Mouse (Mus musculus) ZHBTc4 (cell line): ENCODE measurements at regions not wholly inside any gene's neighbourhood (a gene's known extent, or its start where the extent isn't known, plus 50 kb on each side); places are given as distances from the start of the nearest gene placed in this dataset.
"Not testable (repeated sequence)": the region's sequence is repeated elsewhere in the genome, so short reads cannot be mapped to it uniquely, and the experiment has no call there.

Source experiments
- DNase-seq: peaks from one replicate; pipeline ENCODE4 v3.0.0-alpha.2; 2011; ENCODE audit warnings: low read depth, low spot score

- DNase-seq: no peak
Observed at GRCm38 (mm10) chr13:44495450-44495849, 233.8 kb upstream of the Jarid2 start.

DNA sequence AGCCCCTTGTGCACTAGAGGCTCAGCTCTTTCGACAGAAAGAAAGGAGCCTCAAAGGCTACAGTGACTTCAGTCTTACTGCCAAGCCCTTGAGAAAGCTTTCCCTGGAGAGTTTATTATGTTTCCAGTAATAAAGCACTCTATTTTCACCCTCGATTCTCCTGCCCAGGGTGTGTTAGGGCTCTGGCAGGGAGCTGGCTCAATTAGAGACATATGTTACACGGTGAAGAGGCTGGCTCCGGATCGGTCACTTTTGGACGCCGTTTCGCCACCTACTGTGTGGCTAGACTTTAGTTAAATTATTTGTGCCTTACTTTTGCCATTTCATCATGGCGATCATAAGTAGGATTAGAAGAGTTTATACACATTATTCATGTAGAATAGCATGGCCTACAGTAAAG, 232.7 kb upstream of the Jarid2 start:
- DNase-seq: no peak

DNA sequence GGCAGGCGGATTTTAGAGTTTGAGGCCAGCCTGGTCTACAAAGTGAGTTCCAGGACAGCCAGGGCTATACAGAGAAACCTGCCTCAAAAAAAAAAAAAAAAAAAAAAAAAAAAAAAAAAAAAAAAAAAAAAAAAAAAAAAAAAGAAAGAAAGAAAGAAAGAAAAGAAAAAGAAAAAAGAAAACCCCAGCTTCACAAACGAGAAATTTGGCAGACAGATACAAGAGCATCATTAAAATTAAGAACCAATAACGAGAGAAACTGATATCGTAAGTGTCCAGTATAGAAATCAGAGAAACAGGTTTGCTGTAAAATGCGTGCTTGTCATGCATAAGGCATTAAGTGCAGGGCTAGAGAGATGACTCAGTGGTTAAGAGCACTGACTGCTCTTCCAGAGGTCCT, 228.4 kb upstream of the Jarid2 start:
- not testable (repeated sequence) for DNase-seq

DNA sequence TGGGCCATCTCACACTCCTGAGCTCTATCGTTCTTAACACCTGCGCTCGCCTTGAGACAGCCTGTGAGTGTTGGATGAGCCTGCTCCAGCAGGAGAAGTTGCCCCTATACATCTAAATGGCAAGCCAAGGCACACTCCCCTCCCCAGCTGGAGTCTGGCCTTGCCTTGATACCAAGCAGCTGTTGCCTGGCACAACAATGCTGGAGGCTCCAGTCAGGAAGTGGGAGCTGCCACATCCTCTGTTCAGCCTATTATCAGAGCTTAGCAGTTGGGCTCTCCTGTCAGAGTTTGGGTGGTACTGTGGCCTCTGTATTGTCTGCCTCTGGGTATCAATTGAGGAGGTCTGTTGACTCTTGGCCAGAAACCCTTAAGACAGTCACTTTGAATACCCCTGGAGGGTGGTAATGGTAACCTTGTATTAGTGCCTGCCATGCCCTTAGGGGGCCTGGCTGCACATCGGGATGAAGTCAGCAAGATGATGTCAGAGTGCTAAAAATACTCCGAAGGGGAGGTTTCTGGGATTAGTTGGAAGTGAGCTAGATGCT, 227.4 kb upstream of the Jarid2 start:
- DNase-seq: no peak

DNA sequence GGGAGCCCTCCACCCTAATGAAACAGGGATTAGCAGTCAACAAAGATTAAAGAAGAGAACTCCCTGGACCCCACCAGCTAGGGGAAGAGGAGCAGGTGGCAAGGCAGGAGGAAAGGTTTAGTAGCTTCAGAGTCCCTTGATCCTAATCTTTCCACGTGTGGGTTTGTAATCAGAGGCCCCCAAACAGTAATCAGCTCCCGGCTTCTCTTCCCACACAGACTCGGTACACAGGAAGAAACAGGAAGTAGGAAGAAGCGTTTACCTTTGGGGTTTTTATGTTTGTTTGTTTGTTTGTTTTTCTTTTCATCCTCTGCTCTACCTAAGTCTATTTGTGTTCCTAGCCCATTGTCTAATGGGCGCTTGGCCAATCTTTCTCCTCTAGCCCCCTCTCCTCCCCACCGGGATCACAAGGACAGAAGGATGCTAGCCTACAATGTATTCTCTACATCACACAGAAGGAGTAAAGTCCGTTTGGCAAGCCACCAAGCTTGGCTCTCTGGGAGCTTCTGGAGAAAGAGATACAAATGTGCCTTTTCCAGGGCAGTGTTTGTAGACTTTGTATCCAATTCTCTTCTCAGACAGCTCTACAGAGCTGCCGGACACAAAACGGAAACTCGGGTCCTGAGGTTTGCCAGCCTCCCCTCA, 226.5 kb upstream of the Jarid2 start:
- DNase-seq: no peak

DNA sequence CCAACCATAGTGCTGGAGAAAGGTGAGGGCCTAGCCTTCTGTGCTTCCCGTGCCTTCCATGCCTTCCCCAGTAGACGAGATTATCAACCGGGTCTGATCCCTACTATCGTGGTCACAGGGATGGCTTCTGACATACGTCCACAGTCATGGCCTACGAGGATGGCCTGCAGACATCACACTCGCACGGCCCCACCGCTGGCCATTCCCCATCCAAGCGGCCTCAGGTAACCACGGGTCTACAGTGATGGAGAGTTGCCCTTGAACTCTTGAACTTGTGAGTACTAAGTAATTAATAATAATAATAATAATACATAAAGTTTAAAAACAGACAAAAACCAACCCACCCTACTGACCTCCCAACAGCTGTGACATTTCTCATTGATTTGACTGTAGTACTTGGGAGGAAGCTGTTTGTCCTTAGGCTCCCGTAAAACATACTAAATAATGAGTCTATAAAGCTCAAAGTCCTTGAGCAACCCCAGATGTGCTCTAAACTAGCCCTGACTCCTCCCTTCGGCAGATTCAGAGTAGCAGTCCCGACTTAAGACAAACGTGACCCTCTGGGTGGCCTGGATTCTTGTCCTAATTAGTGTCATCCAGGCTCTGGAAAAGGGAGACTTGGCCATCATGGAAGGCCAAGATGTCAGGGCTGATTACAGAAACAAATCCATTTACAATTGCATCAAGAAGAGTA, 225.9 kb upstream of the Jarid2 start:
- no peak for DNase-seq

- no peak for DNase-seq
Observed at GRCm38 (mm10) chr13:44504455-44504854, 224.8 kb upstream of the Jarid2 start.

DNA sequence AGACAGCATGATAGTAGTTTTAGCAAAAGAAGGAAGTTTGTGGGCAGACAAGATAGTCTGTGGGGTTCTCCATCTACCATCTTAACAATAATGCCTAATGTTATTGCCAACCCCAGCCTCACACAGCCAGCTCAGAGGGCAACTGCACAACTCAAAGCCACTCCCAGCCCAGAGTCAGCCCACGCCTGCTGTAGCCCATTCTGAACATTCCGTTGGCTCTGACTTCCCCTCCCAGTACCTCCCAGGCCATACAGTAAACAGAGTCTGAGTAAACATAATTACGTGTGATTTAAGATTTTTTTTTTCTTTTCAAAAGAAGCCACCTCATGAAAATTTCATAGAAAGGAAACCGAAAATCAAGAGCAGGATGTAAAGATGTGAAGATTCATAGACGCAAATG, 222.3 kb upstream of the Jarid2 start:
- no peak for DNase-seq

DNA sequence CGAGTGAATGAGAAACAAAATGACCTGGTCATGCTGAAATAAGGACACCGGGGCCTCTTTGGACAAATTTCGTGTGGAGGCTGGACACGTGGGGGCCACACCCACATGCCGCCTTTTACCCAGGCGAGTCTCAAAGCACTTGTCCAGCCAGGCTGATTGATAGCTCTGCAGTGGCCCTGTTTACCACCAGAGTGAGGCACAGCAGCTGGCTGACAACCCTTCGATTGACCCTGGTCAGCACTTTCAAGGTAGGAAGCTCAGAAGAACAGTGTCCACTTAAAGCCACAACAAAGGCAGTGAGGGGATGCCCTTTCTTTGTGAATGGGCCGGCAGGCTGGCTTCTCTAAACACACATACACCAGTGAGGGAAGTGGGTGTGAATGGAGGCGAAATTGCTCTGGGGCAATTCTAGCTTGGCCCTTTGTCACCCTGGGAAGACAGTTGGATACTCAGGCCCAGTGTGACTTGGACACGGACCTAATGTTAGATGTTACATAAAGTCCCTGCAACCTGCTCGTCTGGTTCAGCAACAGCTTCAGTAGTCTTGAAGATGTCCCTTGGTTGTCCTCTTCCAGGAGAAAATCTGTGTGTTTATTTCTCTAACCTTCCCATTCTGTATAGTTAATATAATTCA, 219.6 kb upstream of the Jarid2 start:
- no peak for DNase-seq

GRCm38 (mm10) chr13:44513378-44514285, 215.6 kb upstream of the Jarid2 start:
- no peak for DNase-seq

DNA sequence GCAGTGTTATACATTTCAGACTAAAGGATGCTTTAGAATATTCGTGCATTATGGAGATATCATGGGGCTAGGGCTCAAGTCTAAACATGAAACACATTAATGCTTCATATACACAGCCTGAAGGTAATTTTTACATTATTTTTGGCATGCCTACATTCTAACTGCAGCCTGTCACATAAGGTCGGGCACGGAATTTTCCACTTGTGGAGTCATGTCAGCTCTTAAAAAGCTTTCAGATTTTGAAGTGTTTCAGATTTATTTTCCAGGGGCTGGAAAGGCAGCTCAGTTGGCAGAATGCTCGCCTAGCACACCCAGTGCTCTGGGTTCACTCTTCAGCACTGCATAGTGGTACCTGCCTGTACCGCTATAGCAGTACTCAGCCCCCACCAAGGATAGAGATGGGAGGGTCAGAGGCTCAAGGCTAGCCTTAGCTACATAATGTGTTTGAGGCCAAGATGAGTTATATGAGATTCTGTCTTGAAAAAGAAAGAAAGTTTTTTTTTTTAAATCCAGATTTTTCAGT, 214.6 kb upstream of the Jarid2 start:
- DNase-seq: no peak

- no peak for DNase-seq
Observed at GRCm38 (mm10) chr13:44516863-44517262, 212.4 kb upstream of the Jarid2 start.

DNA sequence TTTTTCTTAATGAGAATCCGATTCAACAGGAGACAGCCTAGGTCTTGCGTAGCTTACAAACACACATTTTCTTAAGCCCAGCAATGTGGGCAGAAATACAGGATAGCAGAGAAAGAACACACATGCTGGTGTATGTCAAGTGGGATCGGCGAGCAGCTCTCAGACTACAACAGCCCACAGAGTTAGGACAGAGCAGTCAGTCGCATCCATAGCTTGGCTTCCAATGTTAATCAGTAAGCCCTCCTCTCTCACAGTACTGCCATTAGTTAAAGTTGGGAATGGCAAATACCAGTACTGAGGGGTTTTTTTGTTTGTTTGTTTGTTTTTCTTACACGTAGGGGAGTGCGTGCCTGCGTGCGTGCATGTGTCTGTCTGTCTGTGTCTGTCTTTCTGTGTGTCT, 212.0 kb upstream of the Jarid2 start:
- no peak for DNase-seq

DNA sequence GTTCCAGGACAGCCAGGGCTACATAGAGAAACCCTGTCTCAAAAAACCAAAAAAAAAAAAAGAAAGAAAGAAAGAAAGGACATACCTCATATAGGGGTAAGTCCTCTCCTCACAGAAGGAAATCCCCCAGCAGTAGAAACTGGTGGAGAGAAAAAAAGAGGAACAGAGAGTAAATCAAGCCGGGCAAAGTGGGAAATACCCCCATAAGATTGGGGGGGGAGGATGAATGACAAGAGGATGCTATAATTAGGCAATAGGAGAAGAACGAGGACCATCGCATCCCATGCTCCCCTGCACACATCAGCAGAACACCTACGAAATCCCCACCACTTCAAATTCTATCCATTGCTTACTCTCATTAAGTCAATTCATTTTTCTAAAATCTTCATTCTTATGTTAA, 211.1 kb upstream of the Jarid2 start:
- DNase-seq: no peak

DNA sequence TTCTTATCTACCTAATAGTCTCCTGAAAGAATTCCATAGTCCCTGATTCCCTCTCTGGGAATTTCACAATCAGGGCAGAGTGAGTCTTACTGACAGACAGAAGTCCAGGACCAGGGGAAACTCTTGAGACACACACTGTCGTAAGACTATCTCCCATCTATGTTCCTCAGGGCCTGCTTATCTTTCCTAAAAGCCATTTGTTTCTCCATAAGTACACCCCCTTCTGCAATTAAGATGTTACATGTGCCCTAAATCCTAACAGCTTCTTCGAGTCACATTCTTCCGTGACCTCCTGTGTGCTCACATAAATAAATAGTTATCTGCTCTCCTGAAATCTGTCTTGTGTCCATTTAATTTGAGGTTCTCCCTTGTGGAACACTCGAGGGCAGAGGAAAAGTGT, 205.8 kb upstream of the Jarid2 start:
- no peak for DNase-seq

DNA sequence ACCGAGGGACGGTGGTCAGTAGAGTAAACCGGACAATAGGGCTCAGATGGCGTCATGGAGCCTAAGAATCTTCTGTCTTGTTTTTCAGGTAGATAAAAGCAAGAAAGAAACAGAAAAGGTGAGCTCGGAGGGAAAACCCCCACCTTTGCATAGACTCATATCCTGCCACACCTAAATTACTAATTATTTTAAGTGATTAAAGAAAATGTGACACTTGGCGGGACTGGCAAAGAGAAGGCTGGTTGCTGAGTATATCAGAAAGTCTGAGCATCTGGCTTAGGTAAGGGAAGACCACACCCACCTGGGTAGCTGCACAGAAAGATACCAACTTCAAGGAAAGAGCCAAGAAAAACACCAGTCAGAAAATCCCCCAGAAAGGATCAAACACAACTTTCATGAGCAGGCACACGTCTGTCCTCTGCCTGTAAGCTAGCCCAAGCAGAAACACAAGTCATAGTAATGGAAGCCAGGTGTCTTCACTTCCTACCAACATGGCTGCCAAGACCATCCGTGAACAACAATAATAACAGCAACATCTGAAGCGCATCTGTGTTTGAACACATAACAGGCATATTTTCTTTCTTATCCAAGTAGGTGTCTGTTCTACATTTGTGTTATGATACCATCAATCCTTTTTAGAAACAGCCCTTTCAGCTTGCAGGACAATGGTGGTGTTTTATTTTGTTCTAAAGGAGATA, 198.3 kb upstream of the Jarid2 start:
- no peak for DNase-seq

DNA sequence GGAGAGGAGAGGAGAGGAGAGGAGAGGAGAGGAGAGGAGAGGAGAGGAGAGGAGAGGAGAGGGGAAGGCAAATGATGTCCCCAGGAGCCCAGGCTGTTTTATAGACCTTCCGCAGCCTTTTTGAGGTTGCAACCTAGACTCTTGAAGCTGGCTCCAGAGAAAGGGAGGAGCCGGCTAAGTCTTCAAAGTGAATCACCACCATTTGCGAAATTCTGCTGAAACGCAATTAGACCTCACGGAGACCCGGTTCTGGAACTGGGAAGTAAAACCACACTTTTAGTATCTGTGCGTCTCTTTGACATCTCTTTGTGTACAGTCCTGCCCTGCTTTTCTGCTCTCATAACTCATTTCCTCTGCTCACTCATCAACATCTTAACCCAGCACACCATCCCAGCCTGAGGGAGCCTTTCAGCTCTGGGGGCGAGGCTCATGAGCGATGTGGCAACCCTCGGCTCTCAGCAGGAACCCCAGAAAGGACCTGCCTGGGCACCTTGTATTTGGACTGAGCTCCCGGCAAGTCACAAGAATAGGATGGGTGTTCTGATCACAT, 196.6 kb upstream of the Jarid2 start:
- peak; percentile 9 for DNase-seq

DNA sequence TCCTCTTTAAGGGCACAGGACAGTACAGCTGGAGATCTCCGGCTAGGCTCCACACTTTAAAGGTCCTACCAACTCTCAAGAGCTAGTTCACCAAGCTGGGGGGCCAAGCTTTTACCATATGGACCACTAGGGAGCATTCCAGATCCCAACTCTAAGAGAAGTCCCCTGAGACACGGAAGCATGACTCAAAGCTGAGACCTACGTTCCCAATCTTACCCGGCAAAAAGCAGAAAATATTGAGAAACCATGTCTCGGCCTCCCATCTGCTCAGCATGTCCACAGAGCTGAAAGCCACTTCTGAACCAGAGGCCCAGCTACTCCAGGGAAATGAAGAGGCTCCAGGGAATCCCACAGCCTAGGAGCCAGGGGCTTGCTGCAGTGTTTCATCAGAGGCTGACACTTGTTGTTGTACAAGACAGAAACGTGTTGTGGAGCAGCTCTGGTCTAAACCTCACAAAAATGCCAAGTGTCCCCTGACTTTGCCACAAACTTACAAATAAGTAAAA, 194.6 kb upstream of the Jarid2 start:
- DNase-seq: no peak

DNA sequence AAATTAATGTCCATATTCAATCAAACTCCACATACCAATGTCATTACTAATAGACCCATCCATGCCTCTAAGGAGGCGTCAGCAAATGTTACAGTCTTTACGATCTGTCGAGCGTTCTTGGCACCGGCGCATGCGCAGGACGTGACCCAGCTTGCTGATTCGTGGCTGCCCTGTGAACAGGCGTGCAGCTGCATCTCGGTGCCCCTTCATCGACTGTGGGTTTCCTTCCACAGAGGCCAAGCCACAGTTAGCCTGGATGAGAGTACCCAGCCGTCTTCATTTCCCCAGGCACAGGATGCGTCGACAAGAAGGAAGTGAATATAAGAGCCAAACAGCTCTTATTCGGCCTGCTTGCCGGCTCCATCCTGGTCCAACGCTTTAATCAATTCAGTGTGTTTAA, 193.8 kb upstream of the Jarid2 start:
- DNase-seq: no peak

GRCm38 (mm10) chr13:44538238-44538637, 191.0 kb upstream of the Jarid2 start:
- DNase-seq: no peak
